In genomic region chr2:153119488-153119887, GRCm38 (mm10) we compare ENCODE assay signal across 21 mouse cellular contexts. TPM values are rescaled to one million over a fixed set of nuclear protein-coding genes. Genes with fewer than 3 reads are reported as not detected.
DNase-seq lines count a peak whose midpoint lies in the region; ATAC-seq and TF ChIP-seq lines count a peak whose summit lies in the region.
"Had no signal": no experiment of that assay in that cellular context is flagged by ENCODE, and none has a peak within 500 bp of the region (broad histone marks: within the 10 kb centered on the region; RNA-seq: fewer than 3 reads in every experiment).

No protein-coding gene starts in this region.

- no peak for ATAC-seq in intestine, postnatal 0 days
- ATAC-seq: CD4-positive, CD25-positive, alpha-beta regulatory T cell, adult 4 months; forebrain, embryonic 13.5 days; forebrain, embryonic 15.5 days; forebrain, postnatal 0 days had no signal

- no peak for TF ChIP-seq EP300 in heart, adult 2 months (IDR thresholded peaks at IDR 0.05; ENCODE audit: insufficient read depth, low read depth, low read length)
- no peak for TF ChIP-seq EP300 in MEL (IDR thresholded peaks at IDR 0.05; ENCODE audit: low read depth in 1 of 2, low read length in 2 of 2)

- DNase-seq in heart, adult 11 months = peak; percentile 12
- DNase-seq in heart, adult 2 months = no peak
- peak; percentile 12 for DNase-seq in MEL (ENCODE audit: low read depth, low spot score)
- DNase-seq: adrenal gland, adult 2 months; adrenal gland, postnatal 10 days; adrenal gland, postnatal 25 days; cerebellum, adult 11-12 months; cerebellum, adult 2 months; cerebellum, adult 9-10 months; cerebellum, postnatal 10 days; cerebellum, postnatal 25 days; forebrain, postnatal 0 days had no signal

- intact Hi-C loops in heart, adult 2 months (cut with DNase I) = no loop called here

- H3K4me2 ChIP-seq in intestine, postnatal 0 days (replicated peaks; ENCODE audit: low read depth) = no peak overlapping the region
- H3K4me2 ChIP-seq: embryonic facial prominence, embryonic 12.5 days; forebrain, embryonic 13.5 days; forebrain, embryonic 15.5 days had no signal

- no peak overlapping the region for H3K9ac ChIP-seq in heart, adult 2 months (ENCODE audit: low read depth, low read length)
- no peak overlapping the region for H3K9ac ChIP-seq in MEL (ENCODE audit: control insufficient read depth, low read depth, low read length, poor library complexity, severe bottlenecking)
- H3K9ac ChIP-seq in intestine, postnatal 0 days (ENCODE audit: low read depth, low read length) = no peak overlapping the region
- H3K9ac ChIP-seq: embryonic facial prominence, embryonic 12.5 days; forebrain, embryonic 13.5 days; forebrain, embryonic 15.5 days; forebrain, postnatal 0 days had no signal

- no peak for TF ChIP-seq RAD21 in MEL (IDR thresholded peaks at IDR 0.05; ENCODE audit: low read depth, low read length)

- H3K79me2 ChIP-seq in heart, adult 2 months (replicated peaks; ENCODE audit: control insufficient read depth, insufficient read depth, low read length) = no peaks in the 10 kb centered on the region
- H3K79me2 ChIP-seq in MEL (ENCODE audit: control insufficient read depth, insufficient read depth, low read length, poor library complexity) (no peaks in the 10 kb centered on the region), macrophage (ENCODE audit: inconsistent target) (peaks cover 65% of the 10 kb centered on the region)

- H3K4me1 ChIP-seq in heart, adult 2 months (ENCODE audit: control insufficient read depth, insufficient read depth, low read length) = no peaks in the 10 kb centered on the region
- peaks cover 11 to 33% of the 10 kb centered on the region in 2 experiments for H3K4me1 ChIP-seq in MEL (ENCODE audit: control insufficient read depth in 1 of 2, insufficient read depth in 2 of 2, low read length in 2 of 2)
- no peaks in the 10 kb centered on the region for H3K4me1 ChIP-seq in intestine, postnatal 0 days (replicated peaks; ENCODE audit: control insufficient read depth, insufficient read depth, low read length)
- H3K4me1 ChIP-seq: embryonic facial prominence, embryonic 10.5 days; embryonic facial prominence, embryonic 12.5 days; forebrain, embryonic 13.5 days; forebrain, embryonic 15.5 days had no signal

- no peaks in the 10 kb centered on the region for H3K36me3 ChIP-seq in heart, adult 2 months (ENCODE audit: control insufficient read depth, insufficient read depth, low read length)
- H3K36me3 ChIP-seq in MEL (ENCODE audit: control insufficient read depth in 1 of 2, insufficient read depth in 2 of 2, low read length in 2 of 2) = peaks cover 0 to 24% of the 10 kb centered on the region in 2 experiments; a peak in 2 of 4 replicates
- peaks cover 15% of the 10 kb centered on the region; the same call in 1 of the 2 replicates for H3K36me3 ChIP-seq in macrophage (ENCODE audit: inconsistent target)
- H3K36me3 ChIP-seq in intestine, postnatal 0 days (ENCODE audit: control insufficient read depth, insufficient read depth) = no peaks in the 10 kb centered on the region
- H3K36me3 ChIP-seq: embryonic facial prominence, embryonic 10.5 days; embryonic facial prominence, embryonic 12.5 days; forebrain, embryonic 15.5 days; G1E had no signal

- WGBS in heart, adult 2 months = 80% methylated on average over 6 of the region's 6 CpGs
- 98% methylated on average over 6 of the region's 6 CpGs for WGBS in macrophage (ENCODE audit: missing documents)
- 84% methylated on average over 6 of the region's 6 CpGs for WGBS in intestine, postnatal 0 days

- H3K27me3 ChIP-seq in heart, adult 2 months (ENCODE audit: control insufficient read depth, insufficient read depth, low read length) = no peaks in the 10 kb centered on the region
- no peaks in the 10 kb centered on the region for H3K27me3 ChIP-seq in MEL (ENCODE audit: control insufficient read depth in 1 of 2, insufficient read depth in 2 of 2, low read length in 2 of 2)
- H3K27me3 ChIP-seq in intestine, postnatal 0 days (replicated peaks; ENCODE audit: control insufficient read depth, insufficient read depth, low read length) = no peaks in the 10 kb centered on the region
- H3K27me3 ChIP-seq: embryonic facial prominence, embryonic 12.5 days; forebrain, embryonic 13.5 days; forebrain, embryonic 15.5 days had no signal

- no peak overlapping the region for H3K27ac ChIP-seq in heart, adult 2 months
- H3K27ac ChIP-seq in MEL (ENCODE audit: control insufficient read depth, low read depth, low read length) (no peak overlapping the region), macrophage (peak overlapping the region; percentile 55; the same call in 1 of the 2 replicates)
- no peak overlapping the region for H3K27ac ChIP-seq in intestine, postnatal 0 days (ENCODE audit: low read depth, low read length)
- H3K27ac ChIP-seq: embryonic facial prominence, embryonic 10.5 days; embryonic facial prominence, embryonic 12.5 days; forebrain, embryonic 13.5 days; forebrain, embryonic 15.5 days had no signal

- no peak for TF ChIP-seq POLR2A in heart, adult 2 months (IDR thresholded peaks at IDR 0.05; ENCODE audit: insufficient read depth, low read depth, low read length)
- TF ChIP-seq POLR2A in MEL (IDR thresholded peaks at IDR 0.05; ENCODE audit: control insufficient read depth in 1 of 2, insufficient read depth in 1 of 2, low read depth in 1 of 2, low read length in 2 of 2, poor library complexity in 1 of 2) = no peak

- no peak for TF ChIP-seq CTCF in heart, adult 2 months (IDR thresholded peaks at IDR 0.05)
- no peak for TF ChIP-seq CTCF in MEL (IDR thresholded peaks at IDR 0.05 in 2 of 3, conservative IDR thresholded peaks at IDR 0.05 in 1 of 3; ENCODE audit: control insufficient read depth in 1 of 3, insufficient read depth in 1 of 3, low read depth in 2 of 3, low read length in 3 of 3, poor library complexity in 1 of 3, severe bottlenecking in 1 of 3)
- TF ChIP-seq CTCF in intestine, postnatal 0 days (IDR thresholded peaks at IDR 0.05; ENCODE audit: low read depth) = no peak

- no peaks in the 10 kb centered on the region for H3K9me3 ChIP-seq in MEL (replicated peaks; ENCODE audit: insufficient read depth, low read length)
- H3K9me3 ChIP-seq in intestine, postnatal 0 days (ENCODE audit: control insufficient read depth) = no peaks in the 10 kb centered on the region
- H3K9me3 ChIP-seq: embryonic facial prominence, embryonic 10.5 days; embryonic facial prominence, embryonic 12.5 days; forebrain, embryonic 13.5 days; forebrain, embryonic 15.5 days; G1E had no signal

- no peak overlapping the region for H3K4me3 ChIP-seq in heart, adult 2 months
- H3K4me3 ChIP-seq in MEL (ENCODE audit: control insufficient read depth in 1 of 2, insufficient read depth in 1 of 2, low read depth in 2 of 2, low read length in 2 of 2) = no peak overlapping the region
- H3K4me3 ChIP-seq in macrophage (ENCODE audit: inconsistent target) = no peak overlapping the region
- H3K4me3 ChIP-seq in intestine, postnatal 0 days (ENCODE audit: low read depth, low read length) = no peak overlapping the region
- H3K4me3 ChIP-seq: embryonic facial prominence, embryonic 10.5 days; embryonic facial prominence, embryonic 12.5 days; forebrain, embryonic 13.5 days; forebrain, embryonic 15.5 days had no signal

TF ChIP-seq in MEL, 35 proteins besides CTCF, POLR2A, EP300 and RAD21:
- TF ChIP-seq MAX (IDR thresholded peaks at IDR 0.05; ENCODE audit: low read length) (peak; percentile 65), BHLHE40 (IDR thresholded peaks at IDR 0.05; ENCODE audit: borderline replicate concordance, low read depth, low read length) (peak; percentile 74; the same call in 1 of the 2 replicates), E2F4 (IDR thresholded peaks at IDR 0.05; ENCODE audit: borderline replicate concordance, low read depth, low read length) (no peak), MEF2A (IDR thresholded peaks at IDR 0.05; ENCODE audit: extremely low read depth, insufficient replicate concordance, low read depth, low read length, poor library complexity, severe bottlenecking) (no peak), GATA1 (IDR thresholded peaks at IDR 0.05; ENCODE audit: low read depth, low read length) (0 out of 2 replicates have a peak, but pooled peaks have one; percentile 18)

RNA-seq across cellular contexts. Expression of gene Hck, which starts 11.2 kb away (rescaled TPM):
- total RNA-seq in heart, adult 2 months (2021) = 1 to 10 TPM; 1.5 TPM
- 1.9 and 2.9 TPM in 2 replicates for polyA plus RNA-seq in heart, adult 2 months (2012; rRNA removed)
- total RNA-seq in MEL (2012; rRNA removed) = not detected in 2 replicates
- polyA plus RNA-seq in MEL (2012; ENCODE audit: insufficient read depth in 1 of 2, insufficient read length in 2 of 2, low read depth in 1 of 2, low replicate concordance in 2 of 2, missing spikeins in 1 of 2) (not detected), macrophage (2018) (79.1 to 116 TPM (median 113 TPM) in 3 replicates)
- 100 to 1,000 TPM in 13 of 26 experiments, 10 to 100 TPM in 13; 41.1 to 247 (median 110) TPM for total RNA-seq in macrophage (2018; cell fraction: chromatin; rRNA removed)
- total RNA-seq in macrophage (2018; cell fraction: cytosol; rRNA removed) = 100 to 1,000 TPM in 14 of 26 experiments, 10 to 100 TPM in 12; 66.9 to 317 (median 157) TPM
- total RNA-seq in macrophage (2018; cell fraction: nucleus; rRNA removed) = 100 to 1,000 TPM in 15 of 26 experiments, 10 to 100 TPM in 11; 50.1 to 367 (median 152) TPM
- 3.4 and 3.5 TPM in 2 replicates for polyA plus RNA-seq in intestine, postnatal 0 days (2015; fragmentation: Nextera tagmentation; extraction: Ambion mirVana)
- polyA plus RNA-seq: G1E had no signal

RNA-seq across cellular contexts. Expression of gene Tm9sf4, which starts 41.6 kb away (rescaled TPM):
- total RNA-seq in heart, adult 2 months (2021) = 10 to 100 TPM; 43.3 to 51.8 TPM
- 34.5 and 48.7 TPM in 2 replicates for polyA plus RNA-seq in heart, adult 2 months (2012; rRNA removed)
- total RNA-seq in MEL (2012; rRNA removed) = 16.1 and 16.8 TPM in 2 replicates
- polyA plus RNA-seq in MEL (2012; ENCODE audit: insufficient read depth in 1 of 2, insufficient read length in 2 of 2, low read depth in 1 of 2, low replicate concordance in 2 of 2, missing spikeins in 1 of 2) = 100 to 1,000 TPM in 1 of 2 experiments, 10 to 100 TPM in 1; 29.8 to 269 TPM
- 100 to 1,000 TPM; 206 to 532 (median 312) TPM for total RNA-seq in macrophage (2018; cell fraction: chromatin; rRNA removed)
- 100 to 1,000 TPM; 104 to 167 (median 140) TPM for total RNA-seq in macrophage (2018; cell fraction: cytosol; rRNA removed)
- total RNA-seq in macrophage (2018; cell fraction: nucleus; rRNA removed) = 100 to 1,000 TPM; 197 to 420 (median 240) TPM
- 93.5 to 244 TPM (median 125 TPM) in 3 replicates for polyA plus RNA-seq in macrophage (2018)
- polyA plus RNA-seq in intestine, postnatal 0 days (2015; fragmentation: Nextera tagmentation; extraction: Ambion mirVana) = 64.7 and 68.3 TPM in 2 replicates

RNA-seq across cellular contexts. Expression of gene Ccm2l, which starts 53.7 kb away (rescaled TPM):
- 10 to 100 TPM; 13.3 to 15.9 TPM for total RNA-seq in heart, adult 2 months (2021)
- 43.4 and 44.3 TPM in 2 replicates for polyA plus RNA-seq in heart, adult 2 months (2012; rRNA removed)
- total RNA-seq in MEL (2012; rRNA removed) = not detected in 2 replicates
- polyA plus RNA-seq in MEL (2012; ENCODE audit: insufficient read depth in 1 of 2, insufficient read length in 2 of 2, low read depth in 1 of 2, low replicate concordance in 2 of 2, missing spikeins in 1 of 2) = not detected
- not detected for total RNA-seq in macrophage (2018; cell fraction: chromatin; rRNA removed)
- total RNA-seq in macrophage (2018; cell fraction: cytosol; rRNA removed) = not detected
- total RNA-seq in macrophage (2018; cell fraction: nucleus; rRNA removed) = not detected
- polyA plus RNA-seq in macrophage (2018) = not detected in 3 replicates
- polyA plus RNA-seq in intestine, postnatal 0 days (2015; fragmentation: Nextera tagmentation; extraction: Ambion mirVana) = 1.5 and 1.7 TPM in 2 replicates
- total RNA-seq: CH12.LX had no signal
- polyA plus RNA-seq: CD4-positive, CD25-positive, alpha-beta regulatory T cell, adult 4 months; G1E had no signal

Comparison
In these comparisons a context has a peak if more than half of its experiments do, and no peak if none do; other contexts are left out.
1. DNase-seq: peak in heart, adult 11 months (single experiment) and MEL (single experiment); none in heart, adult 2 months (0 of 2).
2. RNA of gene Hck, which starts 11.2 kb away (polyA plus RNA-seq): 79.1 to 116 TPM in macrophage; 3.4 to 3.5 TPM in intestine, postnatal 0 days, 1.9 to 2.9 TPM in heart, adult 2 months and not detected in MEL; every median in the first group is over 10 times any median in the second.
3. RNA of gene Ccm2l, which starts 53.7 kb away (polyA plus RNA-seq): 43.4 to 44.3 TPM in heart, adult 2 months; 1.5 to 1.7 TPM in intestine, postnatal 0 days, not detected in MEL and not detected in macrophage; every median in the first group is over 10 times any median in the second.